Mouse (Mus musculus): ENCODE results near the gene Lilrb4a.
"Not testable (repeated sequence)": the region's sequence is repeated elsewhere in the genome, so short reads cannot be mapped to it uniquely, and the experiment has no call there.

Lilrb4a gene

GRCm38 (mm10) chr10:51490691-51491090, at the start of gene Lilrb4a:
Lilrb4a (plus strand) TSS chr10:51490956.
- DNase-seq (ENCODE audit: low read depth): not testable (repeated sequence)

GRCm38 (mm10) chr10:51451610-51452009, 39.1 kb upstream of the Lilrb4a start:
- no peak for DNase-seq (ENCODE audit: low read depth)

DNA sequence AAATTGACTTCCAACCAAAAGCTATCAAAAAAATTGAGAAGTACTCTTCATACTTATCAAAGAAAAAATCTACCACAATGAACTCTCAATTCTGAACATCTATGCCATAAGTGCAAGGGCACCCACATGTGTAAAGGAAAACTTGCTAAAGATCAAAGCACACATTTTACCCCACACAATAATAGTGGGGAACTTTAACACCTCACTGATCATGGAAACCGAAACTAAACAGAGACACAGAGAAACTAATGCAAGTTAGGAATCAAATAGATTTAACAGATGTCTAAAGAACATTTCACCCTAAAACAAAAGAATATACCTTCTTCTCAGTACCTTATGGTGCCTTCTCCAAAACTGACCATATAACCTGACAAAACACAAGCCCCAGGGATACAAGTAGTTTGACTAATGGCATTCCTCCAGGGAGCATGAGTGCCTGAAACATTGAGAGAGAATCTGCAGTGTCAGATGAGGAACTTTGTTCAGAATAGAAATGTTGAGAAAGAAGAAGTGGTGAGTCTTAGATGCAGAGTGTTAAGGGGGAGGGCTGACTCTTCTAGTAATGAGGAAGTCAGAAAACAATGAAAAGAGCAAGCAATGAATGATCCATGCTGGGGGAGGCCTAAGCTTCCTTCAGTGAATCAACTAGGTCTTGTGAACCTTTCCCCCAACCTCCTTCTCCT, 37.0 kb upstream of the Lilrb4a start:
- no peak for DNase-seq (ENCODE audit: low read depth)

DNA sequence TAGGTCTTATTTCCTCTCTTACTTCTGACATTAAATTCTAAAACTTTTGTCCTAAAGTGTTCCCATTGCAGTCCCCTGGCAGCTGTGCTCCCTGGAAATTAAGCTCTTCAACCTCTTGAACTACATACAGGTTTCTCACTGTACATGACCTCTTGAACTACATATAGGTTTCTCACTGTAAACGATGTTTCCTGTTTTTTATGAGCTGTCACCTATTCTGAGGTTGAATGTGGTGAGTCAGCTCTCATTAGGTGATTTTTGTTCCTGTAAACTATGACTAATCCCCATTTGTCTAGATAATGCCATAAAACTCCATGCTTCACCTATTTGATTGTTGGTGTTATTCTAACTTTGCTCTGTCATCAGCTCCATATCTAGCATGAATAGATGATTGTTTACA, 36.4 kb upstream of the Lilrb4a start:
- DNase-seq (ENCODE audit: low read depth): no peak

DNA sequence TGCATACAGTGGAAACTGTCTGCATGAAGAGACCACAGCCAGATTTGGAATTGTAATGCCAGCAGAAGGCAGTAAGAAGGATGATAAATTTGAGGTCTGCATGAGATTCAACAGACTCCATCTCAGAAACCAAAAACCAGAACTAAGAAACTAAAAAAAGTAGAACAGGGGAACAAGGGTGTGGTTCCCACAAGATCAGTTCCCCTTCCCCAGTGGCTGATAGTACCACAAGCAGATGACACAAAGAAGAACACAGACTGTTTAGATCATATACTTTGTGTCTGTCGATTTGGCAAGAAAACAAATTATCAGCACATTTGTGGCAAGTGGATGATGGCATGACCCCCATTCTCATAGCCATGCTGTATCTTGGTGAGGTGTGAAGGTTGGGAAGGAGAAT, 35.0 kb upstream of the Lilrb4a start:
- no peak for DNase-seq (ENCODE audit: low read depth)

DNA sequence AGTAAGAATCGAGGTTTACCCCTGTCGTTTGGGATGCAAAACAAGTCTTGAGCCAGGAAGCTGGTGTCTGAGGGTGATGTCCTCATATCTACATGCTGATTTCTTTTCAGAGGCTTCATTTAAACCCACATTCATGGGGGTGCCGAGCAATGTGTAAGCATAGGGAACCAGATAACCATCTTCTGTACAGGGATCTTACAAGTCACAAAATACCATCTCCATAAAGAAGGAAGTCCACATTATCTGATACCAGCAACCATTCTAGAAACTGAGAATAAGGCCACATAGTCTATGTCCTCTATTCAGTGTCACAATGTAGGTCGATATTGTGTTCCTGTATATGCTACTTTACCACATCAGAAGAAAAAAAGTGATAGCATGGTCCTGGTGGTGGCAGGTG, 34.4 kb upstream of the Lilrb4a start:
- DNase-seq (ENCODE audit: low read depth): no peak

GRCm38 (mm10) chr10:51463800-51464199, 27.0 kb upstream of the Lilrb4a start:
- not testable (repeated sequence) for DNase-seq (ENCODE audit: low read depth)

GRCm38 (mm10) chr10:51480397-51480796, 10.4 kb upstream of the Lilrb4a start, which contains the start of the genes Gm49339 and Lilr4b:
Gm49339 (plus strand) TSS chr10:51480612.
Lilr4b (plus strand) TSS chr10:51480632.
- not testable (repeated sequence) for DNase-seq (ENCODE audit: low read depth)

GRCm38 (mm10) chr10:51520021-51520420, 29.3 kb downstream of the Lilrb4a start:
- no peak for DNase-seq (ENCODE audit: low read depth)

DNA sequence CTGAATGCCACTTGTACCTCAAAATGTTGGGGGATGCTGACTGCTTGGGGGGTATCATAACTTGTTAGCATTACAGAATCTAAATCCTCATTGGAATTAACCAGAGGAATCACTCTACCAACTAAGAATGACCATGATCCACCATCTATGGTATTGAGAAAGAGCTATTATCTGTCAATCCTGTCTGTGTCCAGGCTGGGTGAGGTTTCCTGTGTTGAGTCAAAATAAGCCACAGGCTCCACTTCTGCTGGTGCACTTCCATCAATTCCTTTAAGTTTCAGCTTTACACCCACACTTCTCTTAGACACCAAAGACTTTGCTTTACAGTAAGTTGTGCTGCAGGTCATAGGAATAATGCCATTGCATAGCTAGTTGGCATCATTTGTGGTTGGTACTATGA, 30.7 kb downstream of the Lilrb4a start:
- no peak for DNase-seq (ENCODE audit: low read depth)

- DNase-seq (ENCODE audit: low read depth): no peak
These were observed 35.3 kb downstream of the Lilrb4a start for GRCm38 (mm10) chr10:51526090-51526489.

DNA sequence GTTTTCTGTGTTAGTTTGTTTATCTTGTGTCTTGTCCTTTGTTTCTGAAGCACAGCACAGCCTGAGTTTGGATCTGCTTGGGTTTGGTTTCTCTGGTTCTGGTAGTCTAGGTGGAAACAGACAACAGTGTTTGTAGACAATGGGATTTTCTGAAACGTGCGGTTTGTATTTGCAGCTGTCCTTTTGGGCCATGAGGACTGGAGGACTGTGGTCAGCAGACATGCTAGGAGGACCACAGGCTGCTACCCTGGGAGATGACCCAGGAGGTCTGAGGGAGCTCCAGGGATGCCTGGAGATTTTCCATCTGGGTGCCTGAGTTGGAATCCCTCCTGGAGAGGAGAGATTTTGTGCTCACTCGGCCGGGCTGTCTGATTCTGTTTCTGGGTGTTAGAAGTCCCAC, 35.9 kb downstream of the Lilrb4a start:
- DNase-seq (ENCODE audit: low read depth): no peak

- no peak for DNase-seq (ENCODE audit: low read depth)
These were observed 38.2 kb downstream of the Lilrb4a start for GRCm38 (mm10) chr10:51528840-51529434.

DNA sequence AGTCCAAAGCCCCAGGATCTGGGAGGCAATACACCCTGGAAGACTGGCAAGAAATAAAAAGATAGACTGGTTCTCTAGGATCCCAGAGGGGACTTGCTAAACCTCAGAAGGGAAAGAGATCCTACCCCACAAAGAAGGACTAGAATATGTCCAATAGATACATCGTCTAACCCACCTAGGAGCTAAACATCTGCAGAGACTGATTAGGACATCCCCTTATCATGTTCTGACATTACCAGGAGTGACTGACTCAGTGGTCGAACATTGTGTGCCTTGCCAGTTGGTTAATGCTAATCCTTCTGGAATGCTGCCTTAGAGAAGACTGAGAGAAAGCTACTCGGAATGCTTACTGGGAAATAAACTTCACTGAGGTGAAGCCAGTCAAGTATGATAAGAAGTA, 38.7 kb downstream of the Lilrb4a start:
- DNase-seq (ENCODE audit: low read depth): no peak

- no peak for DNase-seq (ENCODE audit: low read depth)
These were observed 40.1 kb downstream of the Lilrb4a start for GRCm38 (mm10) chr10:51530813-51531212.
